24 mouse cellular contexts compared by ENCODE assay signal in the genomic region with DNA sequence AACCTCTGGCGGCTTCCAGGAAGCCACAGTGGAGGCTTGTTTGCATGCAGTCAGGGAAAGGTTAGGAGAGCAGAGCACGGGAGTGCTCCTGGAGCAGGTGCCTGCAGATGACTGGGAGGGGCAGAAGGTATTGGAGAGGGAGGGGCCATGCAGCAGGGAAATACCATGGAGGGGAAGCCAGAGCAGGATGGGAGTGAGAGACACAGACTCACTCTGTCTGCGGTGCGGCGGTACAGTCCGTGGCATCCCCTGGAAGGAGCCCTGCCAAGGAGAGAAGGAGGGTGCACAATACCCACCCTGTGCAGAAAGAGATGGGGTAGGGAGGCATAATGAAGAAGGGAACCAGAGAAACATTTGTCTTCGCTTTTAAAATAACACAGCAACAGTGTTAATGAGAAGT.
DNase-seq lines count a peak whose midpoint lies in the region; ATAC-seq and TF ChIP-seq lines count a peak whose summit lies in the region.
"Had no signal": no experiment of that assay in that cellular context is flagged by ENCODE, and none has a peak within 500 bp of the region (broad histone marks: within the 10 kb centered on the region; RNA-seq: fewer than 3 reads in every experiment).

No protein-coding gene starts in this region.

- H3K4me2 ChIP-seq in forebrain, postnatal 0 days (ENCODE audit: low read depth), result no peak overlapping the region
- H3K4me2 ChIP-seq in forebrain, embryonic 14.5 days (ENCODE audit: low read length), result no peak overlapping the region
- H3K4me2 ChIP-seq in intestine, embryonic 14.5 days (ENCODE audit: low read length), result no peak overlapping the region
- H3K4me2 ChIP-seq in intestine, embryonic 15.5 days (replicated peaks), result no peak overlapping the region
- H3K4me2 ChIP-seq in neural tube, embryonic 14.5 days (ENCODE audit: low read depth, low read length), result no peak overlapping the region
- H3K4me2 ChIP-seq in neural tube, embryonic 15.5 days, result no peak overlapping the region
- no peak overlapping the region for H3K4me2 ChIP-seq in liver, embryonic 12.5 days
- H3K4me2 ChIP-seq: heart, embryonic 12.5 days; limb, embryonic 13.5 days; liver, embryonic 11.5 days; stomach, embryonic 15.5 days had no signal

- H3K4me3 ChIP-seq in forebrain, postnatal 0 days (ENCODE audit: low read depth, low read length), result no peak overlapping the region
- H3K4me3 ChIP-seq in forebrain, embryonic 14.5 days (ENCODE audit: low read depth, low read length), result no peak overlapping the region
- no peak overlapping the region for H3K4me3 ChIP-seq in intestine, embryonic 14.5 days (ENCODE audit: low read depth, low read length)
- H3K4me3 ChIP-seq in intestine, embryonic 15.5 days (replicated peaks), result no peak overlapping the region
- no peak overlapping the region for H3K4me3 ChIP-seq in neural tube, embryonic 14.5 days (ENCODE audit: low read depth, low read length)
- H3K4me3 ChIP-seq in neural tube, embryonic 15.5 days (replicated peaks), result no peak overlapping the region
- H3K4me3 ChIP-seq in liver, embryonic 12.5 days, result no peak overlapping the region
- H3K4me3 ChIP-seq: heart, embryonic 12.5 days; limb, embryonic 13.5 days; stomach, embryonic 15.5 days had no signal

- no peaks in the 10 kb centered on the region for H3K27me3 ChIP-seq in forebrain, postnatal 0 days (ENCODE audit: insufficient read depth, low read length)
- H3K27me3 ChIP-seq in forebrain, embryonic 14.5 days (replicated peaks; ENCODE audit: control insufficient read depth, insufficient read depth, low read length), result no peaks in the 10 kb centered on the region
- no peaks in the 10 kb centered on the region for H3K27me3 ChIP-seq in intestine, embryonic 14.5 days (replicated peaks; ENCODE audit: control insufficient read depth, insufficient read depth, low read length)
- no peaks in the 10 kb centered on the region for H3K27me3 ChIP-seq in intestine, embryonic 15.5 days (replicated peaks)
- H3K27me3 ChIP-seq in neural tube, embryonic 14.5 days (ENCODE audit: control insufficient read depth, insufficient read depth, low read length), result no peaks in the 10 kb centered on the region
- H3K27me3 ChIP-seq in neural tube, embryonic 15.5 days (replicated peaks), result no peaks in the 10 kb centered on the region
- H3K27me3 ChIP-seq in liver, embryonic 12.5 days (replicated peaks), result no peaks in the 10 kb centered on the region
- H3K27me3 ChIP-seq: heart, embryonic 12.5 days; limb, embryonic 13.5 days; stomach, embryonic 15.5 days had no signal

- peaks cover 4% of the 10 kb centered on the region; the same call in 1 of the 2 replicates for H3K36me3 ChIP-seq in forebrain, postnatal 0 days (ENCODE audit: insufficient read depth)
- H3K36me3 ChIP-seq in forebrain, embryonic 14.5 days (ENCODE audit: control insufficient read depth, insufficient read depth, low read length), result peaks cover 12% of the 10 kb centered on the region; the same call in 1 of the 2 replicates
- 0 out of 2 replicates have a peak, but pooled peaks cover 1% of the 10 kb centered on the region for H3K36me3 ChIP-seq in intestine, embryonic 14.5 days (ENCODE audit: control insufficient read depth, insufficient read depth, low read length)
- no peaks in the 10 kb centered on the region for H3K36me3 ChIP-seq in intestine, embryonic 15.5 days
- no peaks in the 10 kb centered on the region for H3K36me3 ChIP-seq in neural tube, embryonic 14.5 days (ENCODE audit: control insufficient read depth, insufficient read depth, low read length)
- 0 out of 2 replicates have a peak, but pooled peaks cover under 1% of the 10 kb centered on the region for H3K36me3 ChIP-seq in neural tube, embryonic 15.5 days
- no peaks in the 10 kb centered on the region for H3K36me3 ChIP-seq in liver, embryonic 12.5 days
- H3K36me3 ChIP-seq: stomach, embryonic 15.5 days had no signal

- H3K9me3 ChIP-seq in forebrain, postnatal 0 days (ENCODE audit: low read length), result no peaks in the 10 kb centered on the region
- H3K9me3 ChIP-seq in forebrain, embryonic 14.5 days (replicated peaks; ENCODE audit: control insufficient read depth, low read length), result no peaks in the 10 kb centered on the region
- no peaks in the 10 kb centered on the region for H3K9me3 ChIP-seq in intestine, embryonic 14.5 days (ENCODE audit: control insufficient read depth, low read length)
- no peaks in the 10 kb centered on the region for H3K9me3 ChIP-seq in intestine, embryonic 15.5 days
- no peaks in the 10 kb centered on the region for H3K9me3 ChIP-seq in neural tube, embryonic 14.5 days (ENCODE audit: control insufficient read depth, low read length)
- H3K9me3 ChIP-seq in neural tube, embryonic 15.5 days (replicated peaks), result no peaks in the 10 kb centered on the region
- H3K9me3 ChIP-seq in liver, embryonic 12.5 days (replicated peaks), result no peaks in the 10 kb centered on the region
- H3K9me3 ChIP-seq: heart, embryonic 12.5 days; limb, embryonic 13.5 days; stomach, embryonic 15.5 days had no signal

- H3K4me1 ChIP-seq in forebrain, postnatal 0 days (ENCODE audit: insufficient read depth), result no peaks in the 10 kb centered on the region
- no peaks in the 10 kb centered on the region for H3K4me1 ChIP-seq in forebrain, embryonic 14.5 days (ENCODE audit: control insufficient read depth, insufficient read depth, low read length)
- H3K4me1 ChIP-seq in intestine, embryonic 14.5 days (replicated peaks; ENCODE audit: control insufficient read depth, insufficient read depth, low read length), result no peaks in the 10 kb centered on the region
- H3K4me1 ChIP-seq in intestine, embryonic 15.5 days (replicated peaks), result no peaks in the 10 kb centered on the region
- H3K4me1 ChIP-seq in neural tube, embryonic 14.5 days (ENCODE audit: control insufficient read depth, insufficient read depth, low read length), result no peaks in the 10 kb centered on the region
- no peaks in the 10 kb centered on the region for H3K4me1 ChIP-seq in neural tube, embryonic 15.5 days
- peaks cover 4% of the 10 kb centered on the region; the same call in 1 of the 2 replicates for H3K4me1 ChIP-seq in liver, embryonic 12.5 days
- H3K4me1 ChIP-seq: stomach, embryonic 15.5 days had no signal

- no peak overlapping the region for H3K9ac ChIP-seq in forebrain, postnatal 0 days
- H3K9ac ChIP-seq in forebrain, embryonic 14.5 days (ENCODE audit: low read length), result no peak overlapping the region
- H3K9ac ChIP-seq in intestine, embryonic 14.5 days (ENCODE audit: low read length), result no peak overlapping the region
- H3K9ac ChIP-seq in intestine, embryonic 15.5 days, result no peak overlapping the region
- no peak overlapping the region for H3K9ac ChIP-seq in neural tube, embryonic 14.5 days (replicated peaks; ENCODE audit: low read depth, low read length)
- H3K9ac ChIP-seq in neural tube, embryonic 15.5 days (replicated peaks), result no peak overlapping the region
- H3K9ac ChIP-seq in liver, embryonic 12.5 days, result no peak overlapping the region
- H3K9ac ChIP-seq: heart, embryonic 12.5 days; limb, embryonic 13.5 days; liver, postnatal 0 days; stomach, embryonic 15.5 days had no signal

- no peak overlapping the region for H3K27ac ChIP-seq in forebrain, postnatal 0 days (ENCODE audit: low read depth, low read length)
- H3K27ac ChIP-seq in forebrain, embryonic 14.5 days (ENCODE audit: low read depth, low read length), result no peak overlapping the region
- H3K27ac ChIP-seq in intestine, embryonic 14.5 days (ENCODE audit: low read depth), result no peak overlapping the region
- H3K27ac ChIP-seq in intestine, embryonic 15.5 days, result no peak overlapping the region
- peak overlapping the region; percentile 22; the same call in 1 of the 2 replicates for H3K27ac ChIP-seq in neural tube, embryonic 14.5 days (ENCODE audit: low read depth, low read length)
- H3K27ac ChIP-seq in neural tube, embryonic 15.5 days (replicated peaks), result no peak overlapping the region
- H3K27ac ChIP-seq in liver, embryonic 12.5 days, result no peak overlapping the region
- H3K27ac ChIP-seq: kidney, postnatal 0 days; limb, embryonic 13.5 days; macrophage; stomach, embryonic 15.5 days had no signal

- no peak for DNase-seq in forebrain, postnatal 0 days
- DNase-seq in forebrain, embryonic 14.5 days (ENCODE audit: low spot score), result no peak
- no peak for DNase-seq in intestine, embryonic 14.5 days (ENCODE audit: low spot score)
- DNase-seq: adrenal gland, adult 8-10 months; cerebellum, adult 8-10 months; cerebellum, postnatal 25 days; gastrocnemius, postnatal 25 days; heart, adult 18-20 months; kidney, adult 2 months; kidney, postnatal 4 days; liver, postnatal 0 days; lung, postnatal 10 days; right cerebral cortex, postnatal 25 days had no signal

- TF ChIP-seq CTCF in forebrain, postnatal 0 days (IDR thresholded peaks at IDR 0.05; ENCODE audit: low read depth), result no peak

- ATAC-seq in forebrain, postnatal 0 days, result peak; percentile 60; the same call in 1 of the 2 replicates
- no peak for ATAC-seq in forebrain, embryonic 14.5 days
- ATAC-seq in intestine, embryonic 14.5 days (replicated peaks; ENCODE audit: low FRiP score, low TSS enrichment, low read depth), result 0 out of 2 replicates have a peak, but pooled peaks have one; percentile 27
- no peak for ATAC-seq in intestine, embryonic 15.5 days
- no peak for ATAC-seq in neural tube, embryonic 14.5 days (ENCODE audit: low read depth)
- no peak for ATAC-seq in neural tube, embryonic 15.5 days (ENCODE audit: low FRiP score)
- ATAC-seq in liver, embryonic 12.5 days, result no peak
- ATAC-seq: inflammation-experienced regulatory T-cells, adult 6 months; liver, postnatal 0 days had no signal

- WGBS in forebrain, postnatal 0 days, result 70% methylated on average over 7 of the region's 7 CpGs
- 74% methylated on average over 7 of the region's 7 CpGs for WGBS in forebrain, embryonic 14.5 days
- 71% methylated on average over 7 of the region's 7 CpGs for WGBS in intestine, embryonic 14.5 days
- WGBS in intestine, embryonic 15.5 days, result 65% methylated on average over 7 of the region's 7 CpGs
- WGBS in neural tube, embryonic 14.5 days, result 69% methylated on average over 7 of the region's 7 CpGs
- 71% methylated on average over 7 of the region's 7 CpGs for WGBS in neural tube, embryonic 15.5 days
- WGBS in liver, embryonic 12.5 days (ENCODE audit: insufficient replicate concordance), result 81% methylated on average over 7 of the region's 7 CpGs

Comparison
In these comparisons a context has a peak if more than half of its experiments do, and no peak if none do; other contexts are left out.
1. ATAC-seq: peak in forebrain, postnatal 0 days (single experiment) and intestine, embryonic 14.5 days (single experiment); none in forebrain, embryonic 14.5 days (single experiment), intestine, embryonic 15.5 days (single experiment), neural tube, embryonic 14.5 days (single experiment), neural tube, embryonic 15.5 days (single experiment) and liver, embryonic 12.5 days (single experiment).